Mouse (Mus musculus): ENCODE results near the gene 1600002K03Rik.

GRCm38 (mm10) chr10:80177441-80178279, 4.9 kb downstream of the 1600002K03Rik start:
- TF ChIP-seq CTCF (IDR thresholded peaks at IDR 0.05; ENCODE audit: low read depth) (no peak), EP300 (optimal IDR thresholded peaks at IDR 0.05) (no peak)
